Mouse (Mus musculus) E14TG2a.4 (cell line): ENCODE measurements around the gene Nab1.

Experiments used
- CTCF ChIP-seq: conservative IDR thresholded peaks from 2 replicates; pipeline ENCODE4 v1.5.1; 2014; ENCODE audit warnings: low read length
- NANOG ChIP-seq: IDR thresholded peaks from 2 replicates; pipeline ENCODE4 v1.6.1; 2014; ENCODE audit warnings: borderline replicate concordance, low read length, mixed read lengths
- POU5F1 ChIP-seq: IDR thresholded peaks from 2 replicates; pipeline ENCODE4 v1.6.1; 2014; ENCODE audit warnings: low read length, borderline replicate concordance

- no peak for TF ChIP-seq CTCF
- no peak for TF ChIP-seq NANOG
- no peak for TF ChIP-seq POU5F1
Measured at GRCm38 (mm10) chr1:52465830-52466229, 34.6 kb downstream of the Nab1 start.
